Mouse (Mus musculus) ES-Bruce4 (cell line): ENCODE measurements at regions not wholly inside any gene's neighbourhood (a gene's known extent, or its start where the extent isn't known, plus 50 kb on each side); places are given as distances from the start of the nearest gene placed in this dataset.
A peak's percentile ranks its signal among the peaks of the same experiment; 100 is the strongest.

ENCODE experiments used
- H3K27ac ChIP-seq: 2 replicates; pipeline ENCODE4 v1.5.1; 2012; ENCODE audit warnings: low read length, inconsistent platforms; ENCODE audit not compliant: insufficient read depth
- H3K27me3 ChIP-seq: 2 replicates; pipeline ENCODE4 v1.6.1; 2012; ENCODE audit warnings: mild to moderate bottlenecking, low read length, inconsistent platforms; ENCODE audit not compliant: control insufficient read depth, poor library complexity, insufficient read depth, severe bottlenecking
- H3K36me3 ChIP-seq: 2 replicates; pipeline ENCODE4 v1.6.1; 2012; ENCODE audit warnings: inconsistent platforms, mild to moderate bottlenecking, low read length, moderate library complexity; ENCODE audit not compliant: control insufficient read depth, poor library complexity, insufficient read depth, severe bottlenecking
- H3K4me1 ChIP-seq: one replicate; pipeline ENCODE4 v1.8.1; 2011; ENCODE audit warnings: low read length; ENCODE audit not compliant: control insufficient read depth, insufficient read depth
- H3K4me3 ChIP-seq: 2 replicates; pipeline ENCODE4 v1.5.1; 2011; ENCODE audit warnings: low read depth, mild to moderate bottlenecking, low read length
- H3K9ac ChIP-seq: 2 replicates; pipeline ENCODE4 v1.6.1; 2012; ENCODE audit warnings: low read depth, mild to moderate bottlenecking, inconsistent platforms; ENCODE audit not compliant: poor library complexity, severe bottlenecking
- H3K9me3 ChIP-seq: replicated peaks from 2 replicates; pipeline ENCODE4 v1.6.1; 2012; ENCODE audit warnings: mild to moderate bottlenecking, low read length, inconsistent platforms; ENCODE audit not compliant: control insufficient read depth, poor library complexity, insufficient read depth, severe bottlenecking
- CTCF ChIP-seq: IDR thresholded peaks from one replicate; pipeline ENCODE4 v1.8.1; 2011; ENCODE audit warnings: low read depth, low read length
- EP300 ChIP-seq: IDR thresholded peaks from 2 replicates; pipeline ENCODE4 v1.6.1; 2011; ENCODE audit warnings: low read depth, low read length; ENCODE audit not compliant: insufficient read depth
- POLR2A ChIP-seq: IDR thresholded peaks from one replicate; pipeline ENCODE4 v1.8.1; 2011; ENCODE audit warnings: low read length; ENCODE audit not compliant: insufficient read depth

GRCm38 (mm10) chr3:9355875-9356274 is 254.0 kb downstream of the Zfp704 start:
- H3K9ac ChIP-seq: no peak overlapping the region
- no peak overlapping the region for H3K27ac ChIP-seq
- H3K36me3 ChIP-seq: no peaks in the 10 kb centered on the region
- H3K4me1 ChIP-seq: peaks cover 2% of the 10 kb centered on the region
- no peak overlapping the region for H3K4me3 ChIP-seq
- no peaks in the 10 kb centered on the region for H3K9me3 ChIP-seq
- no peak for TF ChIP-seq CTCF
- TF ChIP-seq EP300: peak; percentile 58; the same call in 1 of the 2 replicates
- no peaks in the 10 kb centered on the region for H3K27me3 ChIP-seq

- no peak overlapping the region for H3K27ac ChIP-seq
- no peak for TF ChIP-seq CTCF
- TF ChIP-seq EP300: no peak
- no peak for TF ChIP-seq POLR2A
- H3K9me3 ChIP-seq: no peaks in the 10 kb centered on the region
- H3K36me3 ChIP-seq: no peaks in the 10 kb centered on the region
- no peak overlapping the region for H3K9ac ChIP-seq
- H3K27me3 ChIP-seq: no peaks in the 10 kb centered on the region
- no peak overlapping the region for H3K4me3 ChIP-seq
- H3K4me1 ChIP-seq: peaks cover 2% of the 10 kb centered on the region
Observed at GRCm38 (mm10) chr3:9354756-9355155, 255.1 kb downstream of the Zfp704 start.

GRCm38 (mm10) chr3:9352251-9352650 is 257.6 kb downstream of the Zfp704 start:
- H3K4me1 ChIP-seq: peaks cover 5% of the 10 kb centered on the region
- TF ChIP-seq CTCF (no peak), POLR2A (no peak), EP300 (no peak)
- no peaks in the 10 kb centered on the region for H3K27me3 ChIP-seq
- no peaks in the 10 kb centered on the region for H3K36me3 ChIP-seq
- no peaks in the 10 kb centered on the region for H3K9me3 ChIP-seq
- H3K27ac ChIP-seq: no peak overlapping the region
- no peak overlapping the region for H3K4me3 ChIP-seq
- H3K9ac ChIP-seq: no peak overlapping the region

GRCm38 (mm10) chr3:9349822-9350221 is 260.1 kb downstream of the Zfp704 start:
- no peak overlapping the region for H3K4me3 ChIP-seq
- no peak overlapping the region for H3K9ac ChIP-seq
- H3K36me3 ChIP-seq: no peaks in the 10 kb centered on the region
- H3K27ac ChIP-seq: no peak overlapping the region
- no peaks in the 10 kb centered on the region for H3K9me3 ChIP-seq
- H3K27me3 ChIP-seq: no peaks in the 10 kb centered on the region; the same call in 1 of the 2 replicates
- TF ChIP-seq EP300: no peak
- peaks cover 5% of the 10 kb centered on the region for H3K4me1 ChIP-seq

- Histone ChIP-seq H3K36me3 (no peaks in the 10 kb centered on the region), H3K9me3 (no peaks in the 10 kb centered on the region), H3K9ac (no peak overlapping the region), H3K4me3 (peak overlapping the region; percentile 58), H3K27me3 (no peaks in the 10 kb centered on the region; the same call in 1 of the 2 replicates), H3K27ac (no peak overlapping the region), H3K4me1 (peaks cover 3% of the 10 kb centered on the region)
- TF ChIP-seq CTCF: no peak
- TF ChIP-seq POLR2A: no peak
- peak; percentile 50; the same call in 1 of the 2 replicates for TF ChIP-seq EP300
Observed at GRCm38 (mm10) chr3:9347446-9347860, 262.4 kb downstream of the Zfp704 start.

- no peak for TF ChIP-seq EP300
- no peak for TF ChIP-seq CTCF
- TF ChIP-seq POLR2A: no peak
- Histone ChIP-seq H3K36me3 (no peaks in the 10 kb centered on the region), H3K9me3 (no peaks in the 10 kb centered on the region), H3K27me3 (no peaks in the 10 kb centered on the region; the same call in 1 of the 2 replicates), H3K4me1 (peaks cover 3% of the 10 kb centered on the region), H3K27ac (no peak overlapping the region), H3K9ac (peak overlapping the region; percentile 42), H3K4me3 (peak overlapping the region; percentile 58)
Observed at GRCm38 (mm10) chr3:9346857-9347445, 262.9 kb downstream of the Zfp704 start.
